Mouse (Mus musculus) bone marrow macrophage, adult 2 months (primary cell): ENCODE data around the gene Clec4n.

Source experiments
- CTCF ChIP-seq: IDR thresholded peaks from 2 replicates; pipeline ENCODE4 v1.5.1; 2012; ENCODE audit warnings: low read depth, mild to moderate bottlenecking, low read length, moderate library complexity
- POLR2A ChIP-seq: IDR thresholded peaks from 2 replicates; pipeline ENCODE4 v1.6.1; 2012; ENCODE audit warnings: mild to moderate bottlenecking, low read depth, low read length, borderline replicate concordance

DNA sequence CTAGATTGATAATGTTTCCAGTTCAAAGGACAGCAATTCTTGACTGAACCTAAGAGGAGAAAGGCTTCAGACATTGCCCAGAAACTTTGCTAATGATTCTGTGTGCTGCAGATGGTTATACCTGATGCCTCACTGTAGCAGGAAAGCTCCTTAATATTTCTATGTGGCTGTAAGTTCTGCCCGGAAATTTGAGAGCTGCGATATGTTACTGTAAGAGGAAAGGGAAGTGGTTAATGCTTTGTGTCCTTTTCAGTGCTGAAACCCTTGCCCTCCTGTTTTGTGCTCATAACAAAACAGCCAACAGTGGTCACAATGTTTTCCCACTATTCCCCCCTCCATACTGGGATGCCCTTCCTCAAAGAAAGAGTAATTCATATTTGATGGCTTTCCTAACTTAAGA lies 56.7 kb downstream of the Clec4n start:
- TF ChIP-seq CTCF, result no peak
- TF ChIP-seq POLR2A, result no peak
